Mouse (Mus musculus) ES-E14 (cell line): ENCODE measurements around the gene Pde4d.

Source experiments
- CHD2 ChIP-seq: IDR thresholded peaks from 2 replicates; pipeline ENCODE4 v1.6.1; 2014; ENCODE audit warnings: mild to moderate bottlenecking, low read depth, low read length, inconsistent platforms
- HCFC1 ChIP-seq: IDR thresholded peaks from 2 replicates; pipeline ENCODE4 v1.6.1; 2012; ENCODE audit warnings: low read length, inconsistent platforms, borderline replicate concordance; ENCODE audit not compliant: insufficient read depth
- MAFK ChIP-seq: IDR thresholded peaks from 2 replicates; pipeline ENCODE4 v1.6.1; 2014; ENCODE audit warnings: mild to moderate bottlenecking, low read depth, low read length, inconsistent platforms; ENCODE audit not compliant: insufficient read depth
- ZC3H11A ChIP-seq: IDR thresholded peaks from 2 replicates; pipeline ENCODE4 v1.6.1; 2012; ENCODE audit warnings: low read depth, mild to moderate bottlenecking, inconsistent platforms, low read length, borderline replicate concordance
- ZNF384 ChIP-seq: IDR thresholded peaks from 2 replicates; pipeline ENCODE4 v1.6.1; 2012; ENCODE audit warnings: low read depth, low read length, inconsistent platforms

GRCm38 (mm10) chr13:109982821-109983443, 1533.2 kb downstream of the Pde4d start:
- TF ChIP-seq HCFC1 (no peak), ZNF384 (no peak), ZC3H11A (no peak), CHD2 (no peak), MAFK (no peak)
